Comparison of ENCODE assay signal across 22 mouse cellular contexts in the genomic region with DNA sequence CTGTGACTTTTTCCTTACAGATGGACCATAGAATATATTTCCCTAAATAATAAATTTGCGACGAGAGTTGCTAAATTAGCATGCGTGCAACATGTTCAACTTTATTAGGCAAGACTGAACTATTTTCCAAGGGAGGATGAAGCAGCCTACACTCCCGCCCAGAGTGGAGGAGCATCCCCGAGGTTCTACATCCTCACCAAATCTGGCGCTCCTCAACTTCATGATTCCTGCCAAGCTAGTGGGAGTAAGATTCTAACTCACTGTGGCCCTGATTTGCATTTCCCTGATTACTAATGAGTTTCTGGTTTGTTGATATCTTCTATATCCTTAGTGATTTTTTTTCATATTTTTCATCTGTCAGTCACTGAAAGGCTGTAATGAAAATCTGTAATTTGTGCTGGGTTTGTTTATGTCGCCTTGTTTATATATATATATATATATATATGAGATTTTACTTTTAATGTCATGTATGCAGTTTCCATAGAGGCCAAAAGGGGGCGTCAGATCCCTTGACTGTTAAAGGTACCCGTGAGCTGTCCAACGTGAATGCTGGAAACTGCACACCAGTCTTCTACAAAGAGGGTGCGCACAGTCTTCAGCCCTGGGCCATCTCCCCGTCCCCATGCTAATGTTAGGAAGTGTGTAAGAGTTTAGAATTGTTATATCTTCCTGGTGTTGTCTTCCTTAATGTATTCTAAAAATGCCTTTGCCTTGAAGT. TPM values are rescaled to one million over a fixed set of nuclear protein-coding genes. Genes with fewer than 3 reads are reported as not detected.
DNase-seq lines count a peak whose midpoint lies in the region; TF ChIP-seq lines count a peak whose summit lies in the region.
"Had no signal": no experiment of that assay in that cellular context is flagged by ENCODE, and none has a peak within 500 bp of the region (broad histone marks: within the 10 kb centered on the region; RNA-seq: fewer than 3 reads in every experiment).

No protein-coding gene starts in this region.

- WGBS in embryonic facial prominence, embryonic 10.5 days = 57% methylated on average over 12 of the region's 12 CpGs

- DNase-seq in gastrocnemius, adult 2 months = no peak
- DNase-seq in gastrocnemius, postnatal 25 days = no peak
- peak; percentile 63 for DNase-seq in layer of hippocampus, adult 9-11 months
- no peak for DNase-seq in layer of hippocampus, postnatal 25 days (ENCODE audit: extremely low spot score in 1 of 2, low spot score in 1 of 2)
- peak; percentile 29 for DNase-seq in thymus, postnatal 0 days (ENCODE audit: low spot score)
- DNase-seq in thymus, postnatal 14 days = no peak
- no peak for DNase-seq in adipocyte (ENCODE audit: low spot score)
- no peak for DNase-seq in embryonic facial prominence, embryonic 10.5 days (ENCODE audit: low spot score)
- DNase-seq: cerebellum, adult 11 months; cerebellum, postnatal 25 days; forebrain, postnatal 0 days; gastrocnemius, postnatal 14 days; kidney, postnatal 36 days had no signal

- no peaks in the 10 kb centered on the region for H3K9me3 ChIP-seq in embryonic facial prominence, embryonic 10.5 days
- H3K9me3 ChIP-seq: intestine, embryonic 15.5 days; lung, embryonic 15.5 days; stomach, embryonic 15.5 days had no signal

- TF ChIP-seq CTCF in gastrocnemius, adult 2 months (IDR thresholded peaks at IDR 0.05) = peak; percentile 21; the same call in 1 of the 2 replicates

- intact Hi-C loops in gastrocnemius, adult 2 months (cut with DNase I) = no loop called here

- H3K4me3 ChIP-seq in gastrocnemius, adult 2 months = no peak overlapping the region
- no peak overlapping the region for H3K4me3 ChIP-seq in embryonic facial prominence, embryonic 10.5 days
- H3K4me3 ChIP-seq: erythroblast, embryonic 14.5 days; heart, embryonic 12.5 days; intestine, embryonic 15.5 days; lung, embryonic 15.5 days; stomach, embryonic 15.5 days had no signal

- H3K27ac ChIP-seq in gastrocnemius, adult 2 months = no peak overlapping the region
- H3K27ac ChIP-seq in embryonic facial prominence, embryonic 10.5 days (replicated peaks) = no peak overlapping the region
- H3K27ac ChIP-seq: intestine, embryonic 15.5 days; lung, embryonic 15.5 days; stomach, embryonic 15.5 days had no signal

- H3K4me1 ChIP-seq in embryonic facial prominence, embryonic 10.5 days = peaks cover 13% of the 10 kb centered on the region
- H3K4me1 ChIP-seq: lung, embryonic 15.5 days; stomach, embryonic 15.5 days had no signal

- H3K36me3 ChIP-seq in embryonic facial prominence, embryonic 10.5 days (replicated peaks) = no peaks in the 10 kb centered on the region
- H3K36me3 ChIP-seq: heart, embryonic 12.5 days; intestine, embryonic 15.5 days; lung, embryonic 15.5 days; stomach, embryonic 15.5 days had no signal

- H3K27me3 ChIP-seq in embryonic facial prominence, embryonic 10.5 days (replicated peaks; ENCODE audit: low read depth, poor library complexity, severe bottlenecking) = peaks cover 3% of the 10 kb centered on the region; the same call in 1 of the 2 replicates
- H3K27me3 ChIP-seq: intestine, embryonic 15.5 days; lung, embryonic 15.5 days; stomach, embryonic 15.5 days had no signal

RNA-seq across cellular contexts. Expression of a gene that starts 18.4 kb away (rescaled TPM):
- 10 to 100 TPM; 41.8 to 61.4 TPM for total RNA-seq in gastrocnemius, adult 2 months (2021)
- 10 to 100 TPM; 43.1 to 43.9 TPM for total RNA-seq in gastrocnemius, postnatal 25 days (2021)
- total RNA-seq in layer of hippocampus, postnatal 25 days (2021) = 100 to 1,000 TPM; 110 to 121 TPM
- 52.2 and 70.8 TPM in 2 replicates for polyA plus RNA-seq in thymus, postnatal 0 days (2015; fragmentation: Nextera tagmentation; extraction: Ambion mirVana)
- 143 and 156 TPM in 2 replicates for polyA plus RNA-seq in embryonic facial prominence, embryonic 10.5 days (2016; fragmentation: Nextera tagmentation; extraction: Ambion mirVana)

RNA-seq across cellular contexts. Expression of a gene that starts 31.2 kb away (rescaled TPM):
- total RNA-seq in gastrocnemius, adult 2 months (2021) = under 1 TPM in 1 of 2 experiments, not detected in 1; 0.10 TPM
- not detected for total RNA-seq in gastrocnemius, postnatal 25 days (2021)
- total RNA-seq in layer of hippocampus, postnatal 25 days (2021) = 10 to 100 TPM; 85.0 to 86.9 TPM
- polyA plus RNA-seq in thymus, postnatal 0 days (2015; fragmentation: Nextera tagmentation; extraction: Ambion mirVana) = not detected in 2 replicates
- polyA plus RNA-seq in embryonic facial prominence, embryonic 10.5 days (2016; fragmentation: Nextera tagmentation; extraction: Ambion mirVana) = not detected in 2 replicates
- total RNA-seq: hematopoietic stem cell, adult 5-6 weeks; megakaryocyte-erythroid progenitor cell, adult 5-6 weeks; monocyte, adult 5-6 weeks had no signal
- polyA plus RNA-seq: erythroblast, embryonic 14.5 days; intestine, embryonic 15.5 days; neural tube, embryonic 14.5 days; stomach, embryonic 15.5 days had no signal

RNA-seq across cellular contexts. Expression of a gene that starts 42.4 kb away (rescaled TPM):
- 1 to 10 TPM; 1.9 to 3.7 TPM for total RNA-seq in gastrocnemius, adult 2 months (2021)
- total RNA-seq in gastrocnemius, postnatal 25 days (2021) = 1 to 10 TPM; 7.3 to 7.7 TPM
- under 1 TPM; 0.37 to 0.68 TPM for total RNA-seq in layer of hippocampus, postnatal 25 days (2021)
- 9.5 and 11.6 TPM in 2 replicates for polyA plus RNA-seq in thymus, postnatal 0 days (2015; fragmentation: Nextera tagmentation; extraction: Ambion mirVana)
- polyA plus RNA-seq in embryonic facial prominence, embryonic 10.5 days (2016; fragmentation: Nextera tagmentation; extraction: Ambion mirVana) = 7.1 and 8.8 TPM in 2 replicates
- total RNA-seq: hematopoietic stem cell, adult 5-6 weeks; megakaryocyte-erythroid progenitor cell, adult 5-6 weeks; monocyte, adult 5-6 weeks had no signal
- polyA plus RNA-seq: erythroblast, embryonic 14.5 days had no signal

Comparison
In these comparisons a context has a peak if more than half of its experiments do, and no peak if none do; other contexts are left out.
1. DNase-seq: peak in layer of hippocampus, adult 9-11 months (single experiment) and thymus, postnatal 0 days (single experiment); none in gastrocnemius, adult 2 months (single experiment), gastrocnemius, postnatal 25 days (single experiment), layer of hippocampus, postnatal 25 days (0 of 2), thymus, postnatal 14 days (single experiment), adipocyte (single experiment) and embryonic facial prominence, embryonic 10.5 days (single experiment).
2. RNA of a gene that starts 31.2 kb away (total RNA-seq): 85.0 to 86.9 TPM in layer of hippocampus, postnatal 25 days; 0.10 TPM in gastrocnemius, adult 2 months and not detected in gastrocnemius, postnatal 25 days; every median in the first group is over 10 times any median in the second.